Mouse (Mus musculus) ovary, postnatal 14 days (tissue): ENCODE data around the gene Htr2c.

Source experiments
- DNase-seq: peaks from one replicate; pipeline ENCODE4 v3.0.0; 2022; ENCODE audit warnings: low spot score

Gene Htr2c

DNA sequence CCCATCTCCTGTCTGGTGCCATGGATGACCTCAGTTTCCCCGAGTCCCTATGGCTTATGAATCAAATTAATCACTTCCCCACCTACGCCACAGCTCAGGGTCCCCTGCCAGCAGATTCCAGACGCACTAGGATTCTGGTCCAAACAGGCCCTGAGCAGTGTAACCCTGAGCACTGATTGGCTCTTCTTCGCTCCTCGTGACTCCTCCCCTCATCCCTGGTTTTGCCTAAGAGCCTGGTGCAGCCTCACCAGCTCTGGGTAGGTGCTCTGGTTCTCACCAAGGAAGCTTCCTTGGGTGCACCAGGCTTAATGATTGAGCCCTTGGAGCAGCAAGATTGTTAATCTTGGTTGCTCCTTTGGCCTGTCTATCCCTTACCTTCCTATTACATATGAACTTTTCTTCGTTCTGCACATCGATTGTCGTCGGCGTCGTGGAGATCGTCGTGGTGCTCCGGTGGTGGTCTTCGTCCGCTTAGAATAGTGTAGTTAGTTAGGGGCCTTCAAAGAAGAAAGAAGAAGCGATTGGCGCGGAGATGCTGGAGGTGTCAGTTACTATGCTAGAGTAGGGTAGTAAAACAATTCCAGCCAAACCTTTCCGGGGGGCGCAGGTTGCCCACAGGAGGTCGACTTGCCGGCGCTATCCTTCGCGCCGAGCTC, at the start of gene Htr2c:
Htr2c (plus strand) TSS at position 256 of the 656 bp plus-strand sequence.
- no peak for DNase-seq

DNA sequence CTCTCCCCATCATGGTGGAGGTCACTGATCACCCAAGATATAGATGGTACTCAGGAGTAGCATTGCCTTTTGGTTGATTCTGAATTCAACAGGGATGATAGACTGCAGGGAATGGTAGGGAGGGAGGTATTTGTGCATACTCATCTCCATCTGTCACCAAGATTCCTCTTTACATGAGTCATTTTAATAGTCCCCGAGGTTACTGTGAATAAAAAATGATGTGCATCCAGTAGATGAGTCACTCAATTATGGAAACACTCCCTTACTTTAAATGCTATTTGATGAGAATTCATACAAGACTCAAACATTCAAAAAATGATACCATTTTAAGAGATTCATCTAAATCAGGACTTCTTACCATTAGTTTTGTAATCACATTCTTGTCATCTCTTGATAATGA, 34.1 kb upstream of the Htr2c start:
- no peak for DNase-seq

DNA sequence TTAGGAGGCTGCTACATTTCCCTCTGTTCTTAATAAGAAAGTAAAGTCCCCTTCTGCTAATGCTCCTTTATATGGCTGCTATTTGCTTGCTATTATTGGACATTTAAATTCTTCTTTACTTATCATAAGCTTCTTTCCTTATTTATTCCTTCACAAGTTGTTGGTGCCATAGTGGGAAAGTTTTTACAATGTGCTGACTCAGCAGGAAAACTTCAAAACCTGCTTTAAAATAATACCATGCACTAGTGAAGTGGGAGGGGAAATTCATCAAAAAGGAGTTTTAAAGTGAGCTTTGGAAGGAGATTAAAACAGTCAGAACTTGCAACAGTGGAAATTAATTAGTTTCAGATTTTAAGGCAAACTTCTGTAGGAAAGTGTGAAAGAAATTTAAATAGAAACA, 26.0 kb upstream of the Htr2c start:
- DNase-seq = no peak

DNA sequence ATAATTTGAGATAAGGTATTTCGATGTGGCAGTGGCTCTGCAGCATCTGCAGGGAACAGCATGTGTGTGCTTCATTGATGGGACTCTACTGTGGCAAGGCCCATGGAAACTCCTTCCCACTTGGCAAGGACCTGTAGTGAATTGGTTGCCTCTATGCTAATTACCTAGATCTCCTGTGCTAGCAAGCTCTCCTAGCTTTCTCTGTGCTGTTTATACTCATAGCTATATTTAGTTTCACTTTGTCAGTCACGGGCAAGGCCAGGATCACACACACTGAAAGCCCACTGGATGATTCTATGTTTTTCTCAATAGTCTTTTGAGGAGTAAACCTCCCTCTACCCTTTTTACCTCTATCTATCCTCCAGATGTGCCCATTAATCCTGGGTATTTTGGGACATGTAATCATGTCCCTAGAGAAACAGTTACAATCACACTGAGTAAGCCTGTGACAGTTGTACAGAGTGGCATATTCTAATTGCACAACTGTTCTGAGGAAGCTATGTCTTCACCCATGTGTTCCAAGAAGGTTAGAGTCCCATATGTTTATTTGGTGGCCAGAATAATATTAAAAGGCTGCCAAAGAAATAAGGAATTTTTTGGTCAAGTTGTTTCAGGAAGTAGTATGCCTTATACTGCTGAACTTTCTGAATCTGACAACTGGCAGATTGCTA, 16.0 kb upstream of the Htr2c start:
- DNase-seq = no peak

DNA sequence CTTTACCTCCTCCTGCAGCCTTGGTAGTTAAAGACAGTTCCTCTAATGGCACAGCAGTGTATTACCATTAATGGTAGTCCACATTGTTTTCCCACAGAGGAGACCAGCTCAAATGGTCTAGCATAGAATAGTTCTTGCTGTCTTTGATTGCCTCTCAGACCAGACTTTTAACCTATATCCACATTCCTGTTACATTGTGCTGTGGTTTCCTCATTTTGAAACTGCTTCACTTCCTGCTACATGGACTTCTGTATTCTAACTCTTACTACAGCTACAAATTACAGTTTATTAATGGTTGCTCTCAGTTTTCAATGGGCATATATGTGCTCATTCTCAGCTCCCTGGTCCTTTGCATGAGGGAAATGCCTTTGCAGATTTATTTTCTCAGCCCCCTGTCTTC, 15.3 kb upstream of the Htr2c start:
- no peak for DNase-seq

DNA sequence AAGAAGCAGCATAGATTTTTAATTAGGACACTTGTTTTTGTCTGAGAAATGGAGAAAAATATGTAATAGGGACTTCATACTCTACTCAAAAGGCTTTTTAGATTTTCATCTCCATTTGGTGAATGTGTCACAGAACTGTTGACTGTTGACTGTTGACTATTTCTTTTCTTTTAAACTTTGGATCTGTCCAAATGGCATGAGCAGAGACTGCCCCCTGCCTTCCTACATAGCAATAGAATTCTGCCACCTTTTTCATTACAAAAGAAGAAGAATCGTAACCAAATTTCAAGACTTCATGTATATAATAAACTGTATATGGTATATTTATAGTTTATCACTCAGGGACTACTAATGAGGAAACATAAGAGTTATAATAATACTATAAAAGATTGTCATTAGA, 3.7 kb upstream of the Htr2c start:
- no peak for DNase-seq

DNA sequence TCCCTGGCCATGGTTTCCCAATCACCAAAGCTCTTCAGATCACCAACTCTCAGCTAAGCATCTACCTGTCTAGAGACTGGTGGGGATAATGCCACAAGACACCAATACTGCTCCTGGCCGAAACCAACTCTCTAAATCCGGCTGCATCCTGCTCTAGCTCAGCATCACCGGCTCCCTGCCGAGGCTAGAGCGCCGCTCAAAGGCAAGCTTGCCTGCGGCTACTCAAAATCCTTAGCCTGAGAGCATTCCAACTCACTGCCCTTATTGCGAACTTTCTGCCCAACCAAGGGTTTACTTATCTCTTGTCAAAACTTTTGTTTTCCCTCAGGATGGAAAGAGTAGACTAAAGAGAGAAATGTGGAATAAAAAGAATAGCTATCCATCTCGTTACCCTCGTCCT, 2.4 kb upstream of the Htr2c start:
- DNase-seq = no peak

DNA sequence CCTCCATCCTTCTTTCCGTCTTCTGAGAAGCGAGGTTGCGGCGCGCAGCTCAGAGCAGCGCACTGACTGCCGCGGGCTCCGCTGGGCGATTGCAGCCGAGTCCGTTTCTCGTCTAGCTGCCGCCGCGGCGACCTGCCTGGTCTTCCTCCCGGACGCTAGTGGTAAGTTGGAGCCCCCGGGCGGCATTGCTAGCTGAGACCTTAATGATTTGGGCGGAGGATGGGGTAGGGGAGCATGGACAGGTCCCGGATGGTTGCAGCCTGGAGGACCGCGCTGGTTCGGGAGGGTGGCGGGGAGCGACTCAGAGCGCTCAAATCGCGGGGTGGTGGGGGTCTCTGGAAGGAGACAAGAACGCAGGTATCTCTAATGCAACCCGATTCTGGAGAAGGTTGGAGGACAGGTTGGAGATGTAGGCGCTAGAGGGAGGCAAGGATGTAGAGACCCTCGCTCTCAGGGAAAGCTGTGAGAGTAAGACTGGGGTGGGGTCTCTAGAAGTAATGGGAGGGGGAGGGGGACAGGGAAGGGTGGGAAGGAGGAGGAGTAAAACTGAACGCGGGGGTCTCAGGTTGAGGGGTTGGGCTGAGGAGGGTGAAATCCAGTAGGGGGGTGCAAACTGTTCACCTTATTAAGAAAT, 718 bp downstream of the Htr2c start:
- DNase-seq = no peak

DNA sequence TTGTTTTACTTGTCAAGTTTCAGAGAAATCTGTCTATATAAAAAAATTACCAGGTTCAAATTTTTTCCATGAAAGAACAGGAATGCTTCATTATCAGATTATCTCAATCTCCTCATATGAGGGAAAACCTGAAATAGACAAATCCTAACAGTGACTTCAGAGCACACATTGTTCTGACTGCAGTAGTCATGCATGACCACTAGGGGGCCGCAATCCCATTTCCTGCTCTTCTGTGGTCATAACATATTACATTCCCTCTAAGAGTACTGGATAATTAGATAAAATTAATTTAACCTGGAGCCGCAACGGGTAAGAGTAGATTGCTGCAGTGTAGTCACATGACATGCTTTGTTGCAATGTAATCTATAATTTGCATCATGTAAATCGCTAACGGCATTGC, 17.6 kb downstream of the Htr2c start:
- no peak for DNase-seq

DNA sequence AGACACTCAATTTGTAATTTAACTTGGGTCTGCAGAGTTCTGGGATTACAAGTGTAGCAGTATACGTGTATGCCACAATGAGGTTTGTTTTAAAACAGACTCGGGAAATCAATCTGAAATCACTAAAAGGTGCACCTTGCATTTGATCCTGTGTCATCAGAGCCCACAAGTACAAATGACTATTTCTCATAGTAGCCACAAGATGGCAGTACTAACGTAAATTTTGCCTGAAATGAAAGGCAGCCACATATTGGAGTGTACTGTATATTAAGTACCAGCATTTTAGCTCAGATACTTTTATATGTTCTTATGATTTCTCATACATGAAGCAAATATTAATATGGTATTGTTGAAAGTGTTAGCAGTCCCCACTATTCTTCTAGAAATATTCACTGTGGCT, 93.4 kb downstream of the Htr2c start:
- no peak for DNase-seq

DNA sequence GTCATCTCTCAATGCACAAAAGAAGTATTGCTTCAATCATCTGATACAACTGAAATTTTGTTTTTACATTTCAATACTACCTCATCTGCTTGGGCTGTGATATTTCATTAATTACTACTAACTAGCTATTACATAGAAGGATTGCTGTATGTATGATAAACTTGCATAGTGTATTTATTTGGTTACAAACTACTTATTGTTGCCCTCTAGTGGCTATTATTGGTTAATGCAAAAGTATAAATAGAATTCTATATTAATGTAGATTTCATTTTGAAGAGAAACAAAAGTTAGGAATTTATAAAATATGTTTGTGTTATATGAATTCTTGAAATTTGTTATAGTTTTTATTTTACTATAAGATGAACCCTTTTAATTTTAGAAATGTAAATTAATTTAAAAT, 109.3 kb downstream of the Htr2c start:
- no peak for DNase-seq

DNA sequence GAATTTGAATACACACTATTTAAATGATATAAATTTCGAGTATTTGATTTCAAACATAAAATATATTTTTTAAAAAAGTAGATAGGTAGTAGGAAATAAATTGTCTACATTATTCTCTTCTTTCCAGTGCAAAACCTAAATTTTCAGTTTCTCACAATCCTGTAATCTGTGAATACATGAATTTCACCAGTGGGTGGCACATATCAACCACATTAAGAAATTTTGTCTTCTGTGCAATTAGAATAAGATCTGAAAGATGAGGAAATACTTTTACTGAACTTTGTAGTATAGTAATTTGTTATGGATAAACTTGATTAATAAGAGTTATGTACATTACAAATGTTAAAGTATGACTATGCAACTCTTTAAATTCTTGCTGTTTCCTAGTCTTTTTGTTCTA, 156.8 kb downstream of the Htr2c start:
- DNase-seq = no peak

DNA sequence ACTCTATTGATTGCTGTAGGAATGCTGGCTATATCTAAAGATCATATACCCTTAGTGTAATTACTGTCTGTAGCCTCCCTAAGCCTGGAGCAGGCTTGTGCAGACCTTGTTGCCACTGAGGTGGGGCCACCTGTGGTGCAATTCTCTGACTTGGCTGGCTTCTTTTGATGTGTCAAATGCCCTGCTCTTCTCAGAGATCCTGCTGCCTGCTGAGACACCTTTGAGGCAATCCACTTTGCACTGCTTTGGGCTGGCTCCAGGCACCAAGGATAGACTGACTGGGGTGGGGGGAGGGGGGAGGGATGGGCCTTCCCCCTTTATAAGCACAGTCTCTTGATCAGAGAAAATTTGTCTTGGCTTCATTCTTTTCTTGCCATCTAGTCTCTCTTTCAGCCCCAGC, 252.9 kb downstream of the Htr2c start:
- DNase-seq = no peak

DNA sequence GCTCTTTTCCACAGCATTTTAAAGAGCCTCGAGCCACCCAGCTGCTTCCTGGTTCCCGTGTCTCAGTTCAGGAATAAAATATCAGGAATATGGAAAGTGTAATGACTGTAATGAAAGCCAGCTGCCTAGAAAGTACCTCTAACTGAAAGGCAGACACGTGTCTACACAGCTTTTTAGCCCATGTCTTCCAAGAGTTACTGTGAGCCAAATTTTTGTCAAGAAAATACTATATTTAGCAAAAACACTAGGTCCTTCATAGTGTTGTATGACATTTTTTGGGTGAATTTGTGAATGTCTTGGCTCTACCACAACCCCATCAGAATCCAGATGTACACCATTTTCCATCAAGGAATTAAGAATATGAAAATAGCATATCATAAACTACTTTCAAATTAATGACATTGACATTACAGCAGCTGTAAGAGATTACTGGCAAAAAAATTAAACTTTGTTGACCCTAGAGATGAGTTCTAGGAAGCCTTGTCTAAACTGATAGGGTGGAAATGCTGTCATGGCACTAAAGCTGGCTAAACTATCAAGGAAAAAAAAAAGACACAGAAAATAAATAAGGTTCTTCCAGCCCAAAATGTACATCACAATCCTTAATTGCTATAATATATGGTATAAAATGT, 255.2 kb downstream of the Htr2c start:
- DNase-seq = no peak

DNA sequence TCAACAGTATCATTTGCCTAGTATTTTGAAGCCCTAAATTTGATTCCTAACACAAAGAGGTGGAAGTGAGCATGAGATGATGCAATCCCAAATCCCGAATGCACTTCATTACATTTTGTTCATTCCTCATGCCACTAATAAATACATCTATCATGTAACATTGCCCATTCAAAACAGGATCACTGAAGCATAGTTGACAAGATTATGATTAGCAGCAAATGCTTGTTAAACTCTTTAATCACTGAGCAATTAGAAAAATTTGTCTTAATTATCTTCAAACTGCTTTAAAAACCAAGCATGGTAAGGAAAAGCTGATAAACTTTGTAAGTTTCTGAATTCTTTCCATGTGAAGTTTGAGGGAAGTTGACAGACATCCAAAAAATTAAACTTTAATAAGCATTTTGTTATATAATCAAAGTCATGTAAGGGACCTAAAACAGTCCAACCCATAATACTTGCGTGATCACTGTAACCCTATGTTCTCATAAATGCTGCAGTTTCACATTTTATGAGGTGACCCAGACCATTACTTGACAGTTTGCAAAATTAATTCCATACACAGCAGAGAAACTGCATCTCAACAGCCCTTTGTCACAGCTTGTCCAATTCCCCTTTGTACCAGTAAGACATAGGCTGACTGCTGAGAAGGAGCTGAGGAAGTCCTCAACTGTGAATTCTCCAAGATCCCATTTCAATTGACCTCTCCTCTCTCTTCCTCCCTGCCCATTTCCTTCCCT, 276.7 kb downstream of the Htr2c start:
- no peak for DNase-seq
